Mouse (Mus musculus) heart, postnatal 4 days (tissue): ENCODE measurements around the gene Ust. TPM values are rescaled to one million over a fixed set of nuclear protein-coding genes. Genes with fewer than 3 reads are reported as not detected.

Experiments
- DNase-seq: peaks from one replicate; pipeline ENCODE4 v3.0.0; 2021
- total RNA-seq, 2 experiments: library from RNA; stranded (reverse); gene quantifications; 2 replicates each; pipeline ENCODE4 v1.2.3; 2021

Ust gene
- total RNA-seq, 2 experiments from 2014 or later: 3.0 to 3.1 TPM

- DNase-seq: no peak
Measured at GRCm38 (mm10) chr10:8216946-8217345, 301.7 kb downstream of the Ust start.

- no peak for DNase-seq
Measured at GRCm38 (mm10) chr10:8215181-8215580, 303.4 kb downstream of the Ust start.

GRCm38 (mm10) chr10:8213906-8214421, 304.7 kb downstream of the Ust start:
- DNase-seq: no peak

GRCm38 (mm10) chr10:8213266-8213905, 305.2 kb downstream of the Ust start:
- DNase-seq: no peak

- DNase-seq: no peak
Measured at GRCm38 (mm10) chr10:8212611-8213226, 305.9 kb downstream of the Ust start.

- no peak for DNase-seq
Measured at GRCm38 (mm10) chr10:8211694-8212093, 306.9 kb downstream of the Ust start.

GRCm38 (mm10) chr10:8210366-8210765, 308.3 kb downstream of the Ust start:
- no peak for DNase-seq

- DNase-seq: no peak
Measured at GRCm38 (mm10) chr10:8207358-8207757, 311.3 kb downstream of the Ust start.

- no peak for DNase-seq
Measured at GRCm38 (mm10) chr10:8203681-8204080, 314.9 kb downstream of the Ust start.

- no peak for DNase-seq
Measured at GRCm38 (mm10) chr10:8199816-8200215, 318.8 kb downstream of the Ust start.

GRCm38 (mm10) chr10:8199026-8199756, 319.4 kb downstream of the Ust start:
- DNase-seq: no peak

GRCm38 (mm10) chr10:8197661-8198060, 321.0 kb downstream of the Ust start:
- DNase-seq: no peak

- peak; percentile 79 for DNase-seq
Measured at GRCm38 (mm10) chr10:8196300-8196699, 322.3 kb downstream of the Ust start.

GRCm38 (mm10) chr10:8195730-8196129, 322.9 kb downstream of the Ust start:
- DNase-seq: no peak

GRCm38 (mm10) chr10:8189331-8189981, 329.2 kb downstream of the Ust start:
- DNase-seq: no peak

- no peak for DNase-seq
Measured at GRCm38 (mm10) chr10:8185586-8185985, 333.0 kb downstream of the Ust start.

GRCm38 (mm10) chr10:8184711-8185110, 333.9 kb downstream of the Ust start:
- no peak for DNase-seq

- DNase-seq: no peak
Measured at GRCm38 (mm10) chr10:8183171-8183570, 335.5 kb downstream of the Ust start.

GRCm38 (mm10) chr10:8181596-8182185, 336.9 kb downstream of the Ust start:
- no peak for DNase-seq

- DNase-seq: no peak
Measured at GRCm38 (mm10) chr10:8177618-8178017, 341.0 kb downstream of the Ust start.

- DNase-seq: peak; percentile 17
Measured at GRCm38 (mm10) chr10:8176351-8177053, 342.1 kb downstream of the Ust start.

- no peak for DNase-seq
Measured at GRCm38 (mm10) chr10:8176008-8176350, 342.6 kb downstream of the Ust start.
